Mouse (Mus musculus) thymus, postnatal 4 days (tissue): ENCODE data around the gene Lyl1.
"Not testable (repeated sequence)": the region's sequence is repeated elsewhere in the genome, so short reads cannot be mapped to it uniquely, and the experiment has no call there.

Experiments used
- DNase-seq: peaks from one replicate; pipeline ENCODE4 v3.0.0; 2021

Lyl1 gene

DNA sequence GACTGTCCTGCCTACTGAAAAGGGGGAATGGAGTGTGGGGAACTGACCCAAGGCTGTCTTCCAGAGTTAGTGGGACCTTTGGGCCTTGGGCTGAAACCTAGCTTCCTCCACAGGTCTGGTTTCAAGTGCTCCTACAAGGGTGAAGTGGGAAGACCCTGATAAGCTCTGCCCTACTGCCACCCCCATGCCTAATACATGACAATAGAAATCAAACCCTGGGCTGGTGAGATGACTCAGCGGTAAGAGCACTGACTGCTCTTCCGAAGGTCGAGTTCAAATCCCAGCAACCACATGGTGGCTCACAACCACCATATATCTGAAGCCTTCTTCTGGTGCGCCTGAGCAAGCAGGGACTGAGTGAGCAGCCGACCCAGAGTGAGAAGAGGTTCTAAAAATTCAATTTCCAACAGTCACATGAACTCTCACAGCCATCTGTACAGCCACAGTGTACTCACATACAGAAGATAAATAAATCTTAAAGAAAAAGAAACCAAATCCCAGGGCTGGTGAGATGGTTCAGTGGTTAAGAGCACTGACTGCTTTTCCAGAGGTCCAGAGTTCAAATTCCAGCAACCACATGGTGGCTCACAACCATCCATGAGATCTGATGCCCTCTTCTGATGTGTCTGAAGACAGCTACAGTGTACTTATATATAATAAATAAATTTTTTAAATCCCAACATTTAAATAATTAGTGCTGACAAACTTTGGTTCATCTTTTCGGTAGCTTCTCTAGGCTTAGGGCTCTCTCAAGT lies 32.3 kb upstream of the Lyl1 start:
- DNase-seq = no peak

DNA sequence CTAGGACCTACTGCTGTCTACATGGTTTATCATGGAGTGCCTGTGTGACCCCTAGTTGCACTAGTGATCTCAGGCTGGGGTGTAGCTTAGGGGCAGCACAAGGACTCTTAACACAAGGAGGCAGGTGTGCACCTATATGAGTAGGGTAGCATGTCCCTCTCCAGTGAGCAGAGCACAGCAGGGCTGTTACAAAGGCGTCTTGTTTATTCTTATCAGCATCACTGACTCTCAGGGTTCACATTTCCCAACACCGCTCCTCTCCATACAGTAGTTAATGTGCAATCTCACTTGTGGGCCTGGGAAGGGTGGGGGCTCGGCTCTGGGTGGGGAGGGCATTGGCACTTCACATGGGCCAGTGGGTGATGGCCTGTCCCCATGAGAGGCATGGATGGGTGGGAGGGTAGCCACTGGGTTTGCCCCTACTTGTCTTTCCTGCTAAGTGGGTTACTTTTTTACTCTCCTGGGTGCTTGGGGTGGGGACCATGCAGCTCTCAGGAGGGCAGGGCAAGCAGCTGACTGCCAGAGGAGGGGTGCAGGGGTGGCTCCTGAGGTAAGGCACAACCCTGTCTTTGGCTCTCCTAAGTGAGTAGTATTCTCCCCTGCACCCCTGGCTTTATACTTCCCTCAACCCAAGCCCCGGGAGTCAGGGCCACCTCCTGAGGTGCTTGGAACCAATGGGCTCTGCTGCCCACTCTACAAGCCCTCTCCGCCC lies 30.8 kb upstream of the Lyl1 start:
- not testable (repeated sequence) for DNase-seq

DNA sequence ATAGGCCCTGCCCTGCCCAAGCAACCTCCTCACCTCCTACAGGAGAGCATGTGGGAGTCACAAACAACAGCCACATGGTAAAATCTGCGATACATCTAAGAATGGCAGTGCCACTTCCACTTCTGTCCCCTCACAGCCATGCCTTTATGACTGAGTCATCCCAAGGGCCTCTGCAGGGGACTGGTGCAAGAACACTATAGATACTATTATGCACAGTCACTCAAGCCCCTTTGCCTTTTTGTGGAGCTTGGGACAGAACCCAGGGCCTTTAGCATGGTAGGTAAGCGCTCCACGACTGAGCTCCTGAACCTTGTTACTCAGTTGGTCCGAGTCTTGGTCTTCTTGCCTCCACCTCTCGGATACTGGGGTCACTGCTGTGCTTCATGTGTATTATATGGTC lies 24.0 kb upstream of the Lyl1 start:
- DNase-seq = no peak

DNA sequence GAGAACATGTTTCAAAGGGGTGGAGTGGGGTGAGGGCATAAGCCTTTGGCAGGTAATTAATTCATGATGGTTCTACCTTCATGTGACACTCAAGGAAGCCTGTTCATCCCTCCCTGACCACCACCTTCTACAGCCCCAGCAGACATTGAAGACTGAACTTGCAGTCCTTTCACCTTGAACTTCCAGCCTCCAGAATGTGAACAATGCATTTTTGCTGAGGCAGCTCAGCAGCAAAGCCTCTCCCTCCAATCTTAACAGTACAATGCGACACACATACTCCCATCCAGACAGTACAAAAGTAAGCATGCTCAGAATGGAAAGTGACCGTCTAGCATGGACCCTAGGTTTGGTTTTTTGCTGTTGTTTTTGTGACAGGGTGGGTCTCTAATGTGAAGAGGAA lies 19.8 kb upstream of the Lyl1 start:
- DNase-seq = no peak

DNA sequence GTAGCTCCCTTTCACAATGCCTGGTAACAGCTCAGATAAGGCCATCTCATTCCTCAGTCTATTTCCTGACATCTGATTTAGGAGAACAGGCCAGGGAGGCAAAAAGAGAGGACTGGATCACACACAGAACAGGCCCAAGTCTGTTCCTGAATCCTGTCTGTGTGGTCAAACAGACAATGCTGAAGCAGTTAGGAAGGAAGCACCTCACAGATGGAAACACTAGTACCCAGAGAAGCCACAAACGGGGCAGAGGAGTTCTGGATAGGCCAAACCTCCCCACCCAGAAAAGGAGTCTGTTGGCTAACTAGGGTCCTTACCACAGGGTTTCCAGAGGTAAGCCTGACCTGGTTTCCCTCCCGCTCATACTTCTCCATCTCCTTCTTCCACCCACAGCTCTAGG lies 19.0 kb upstream of the Lyl1 start:
- no peak for DNase-seq

DNA sequence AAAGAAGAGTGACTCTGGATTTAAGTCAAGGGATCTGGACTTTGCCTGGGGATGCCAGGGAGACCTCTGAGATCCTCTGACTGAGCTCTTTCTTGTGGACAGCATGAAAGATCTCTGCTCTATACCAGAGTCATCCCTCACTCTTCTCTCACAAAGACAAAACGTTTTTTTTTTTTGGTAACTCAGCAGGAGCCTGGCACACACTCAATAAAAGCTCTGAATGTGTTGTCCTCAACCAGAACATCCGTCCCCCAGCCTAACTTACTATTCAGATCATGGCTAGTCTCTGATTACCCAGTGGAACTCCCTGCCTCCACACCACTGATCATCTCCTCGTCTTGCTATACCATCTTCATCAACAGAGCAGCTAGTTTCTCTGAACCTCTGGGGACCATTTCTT lies 16.7 kb upstream of the Lyl1 start:
- no peak for DNase-seq

DNA sequence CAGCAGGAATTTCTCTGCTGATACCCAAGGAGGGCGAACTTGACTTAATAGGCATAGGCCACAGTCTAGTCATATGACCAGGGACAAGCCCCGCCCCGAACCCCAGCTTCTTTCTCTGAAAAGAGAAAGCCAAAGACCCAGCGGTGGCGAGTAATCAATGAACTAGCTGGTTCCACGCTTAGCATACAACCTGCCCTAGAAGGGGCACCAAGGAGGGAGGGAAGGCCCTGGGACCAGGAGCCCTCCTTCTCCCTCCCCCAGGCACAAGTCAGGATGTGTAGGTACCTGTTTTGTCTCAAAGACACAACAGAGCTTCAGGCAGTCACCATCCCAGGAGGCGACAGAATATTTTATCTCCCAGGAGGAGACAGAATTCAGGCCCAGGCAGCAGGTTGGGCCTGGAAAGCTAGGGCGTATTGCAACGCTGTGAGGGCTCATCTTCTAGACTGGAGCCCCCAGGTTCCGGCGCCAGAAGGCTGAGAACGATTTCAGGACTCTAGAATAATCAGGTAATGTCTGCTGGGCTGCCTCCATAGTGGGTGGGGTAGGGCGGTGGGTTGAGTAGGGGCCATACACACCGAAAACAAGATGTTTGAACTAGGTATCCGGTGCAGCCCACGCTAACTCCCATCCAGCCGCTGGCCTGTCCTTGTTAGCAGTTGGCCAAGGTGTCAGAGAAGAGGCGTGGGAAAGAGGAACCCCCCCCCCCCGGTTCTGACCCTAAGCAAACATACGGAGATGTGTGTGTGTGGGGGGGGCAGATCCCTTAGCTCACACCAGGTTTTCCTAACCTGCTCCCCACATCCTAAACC lies 14.9 kb upstream of the Lyl1 start, which contains the start of gene Trmt1:
Gene Trmt1 (plus strand): TSS at position 117 of the 812 bp plus-strand sequence.
- DNase-seq = peak; percentile 64

DNA sequence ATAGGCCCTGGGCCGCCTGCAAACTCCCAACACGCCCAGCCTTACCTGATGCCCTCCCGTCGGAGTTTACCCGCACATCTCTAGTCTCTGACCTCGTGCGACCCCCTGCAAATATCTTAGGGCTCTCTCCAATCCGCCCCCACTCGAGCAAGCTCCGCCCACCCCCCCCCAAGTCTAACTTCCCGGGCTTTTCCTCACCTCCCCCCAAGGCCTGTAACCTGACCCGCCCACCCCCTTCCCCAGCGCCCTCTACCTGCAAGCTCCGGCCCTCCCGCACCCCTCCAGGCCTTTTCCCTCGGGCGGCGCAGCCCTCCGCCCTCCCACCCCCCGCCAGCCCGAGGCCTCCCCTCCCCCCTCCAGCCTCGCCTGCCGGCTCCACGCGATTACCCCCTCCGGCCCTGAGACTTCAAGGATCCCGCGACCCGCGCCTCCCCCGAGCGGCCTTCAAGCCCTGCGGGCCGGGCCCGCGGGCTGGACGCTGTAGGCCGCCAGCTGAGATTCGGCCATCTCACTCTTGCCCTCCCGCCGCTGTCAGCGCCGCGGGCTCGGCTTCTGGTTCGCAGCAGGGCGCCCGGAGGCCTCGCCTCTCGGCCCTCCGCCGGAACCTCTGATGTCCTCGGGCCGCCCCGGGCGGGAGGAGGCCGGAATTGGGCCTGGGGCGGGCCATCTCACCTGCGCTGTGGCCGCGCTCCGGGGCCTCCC lies 14.1 kb upstream of the Lyl1 start:
- peak; percentile 67 for DNase-seq

DNA sequence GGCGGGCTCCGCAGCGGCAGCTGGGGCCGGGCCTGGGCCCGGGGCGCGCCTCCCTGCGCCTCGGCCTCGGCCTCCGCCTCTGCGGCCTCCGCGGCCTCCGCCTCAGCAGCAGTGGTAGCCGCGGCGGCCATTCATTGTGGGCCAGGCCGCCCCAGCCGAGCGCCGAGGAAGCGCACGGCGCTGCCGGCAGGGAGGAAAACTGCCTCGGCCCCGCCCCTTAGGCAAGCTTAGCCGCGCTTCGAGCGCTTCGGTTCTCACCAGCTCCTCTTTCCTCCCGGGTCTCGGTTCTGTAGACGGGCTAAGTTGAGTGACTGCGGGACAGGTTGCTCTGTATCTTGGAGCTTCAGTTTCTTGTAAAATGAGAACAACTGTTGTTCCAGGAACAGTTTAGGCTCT lies 13.6 kb upstream of the Lyl1 start, which contains the start of gene Nacc1:
Gene Nacc1 (minus strand): TSS at position 158 of the 396 bp plus-strand sequence.
- DNase-seq = peak; percentile 94

DNA sequence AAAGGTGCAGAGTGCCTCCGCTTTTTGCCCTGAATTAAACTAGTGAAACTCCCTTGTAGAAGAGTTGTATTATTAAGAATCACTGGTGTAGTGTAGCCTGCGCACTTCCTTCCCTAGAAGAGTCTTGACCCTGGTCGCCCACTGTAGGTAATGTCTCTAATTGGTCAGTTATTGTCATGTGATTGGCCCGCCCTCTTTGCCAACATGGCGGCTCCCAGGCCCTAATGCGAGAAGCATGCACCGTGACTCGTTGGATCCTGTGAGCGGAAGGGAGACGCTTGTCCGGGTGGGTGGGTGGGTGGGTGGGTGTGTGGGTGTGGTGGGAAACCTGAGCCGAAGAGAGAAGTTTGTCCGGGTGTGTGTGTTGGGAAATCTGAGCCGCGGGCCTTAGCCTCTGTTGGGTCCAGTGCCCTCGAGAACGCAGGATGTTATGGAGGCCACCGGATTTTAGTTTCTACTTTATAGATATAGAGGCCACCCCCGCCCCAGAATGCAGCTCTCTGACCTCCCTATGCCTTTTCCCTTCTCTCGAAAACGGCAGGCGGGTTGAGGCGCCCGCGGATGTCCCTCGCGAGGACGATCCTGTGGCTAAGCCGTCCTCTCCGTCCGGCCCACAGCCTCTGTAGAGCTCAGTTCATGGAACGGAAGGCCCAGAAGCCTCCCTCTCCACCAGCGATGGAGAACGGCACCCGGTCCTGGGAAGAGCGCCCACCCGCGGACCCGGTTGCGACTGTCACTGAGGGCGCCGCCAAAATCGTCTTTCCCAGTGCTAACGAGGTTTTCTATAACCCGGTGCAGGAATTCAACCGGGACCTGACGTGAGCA lies 12.0 kb upstream of the Lyl1 start:
- peak; percentile 85 for DNase-seq

DNA sequence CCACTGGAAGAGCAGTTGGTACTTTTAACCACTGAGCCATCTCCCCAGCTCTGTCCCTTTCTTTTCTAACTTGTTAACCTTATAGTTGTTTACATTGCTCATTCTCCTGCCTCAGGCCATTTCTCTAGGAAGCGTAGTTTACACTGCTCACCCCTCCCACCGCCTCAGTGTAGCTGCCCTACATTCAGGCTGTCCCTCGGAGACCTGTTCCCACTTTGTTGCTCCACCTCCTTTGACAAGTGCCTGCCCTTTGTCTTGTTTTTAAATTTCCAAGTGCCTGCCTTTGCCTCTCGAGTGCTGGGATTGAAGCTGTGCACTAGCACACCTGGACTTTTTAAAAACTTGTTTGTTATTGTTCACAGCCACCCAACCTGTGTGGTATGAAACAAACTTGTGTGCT lies 7.9 kb upstream of the Lyl1 start:
- no peak for DNase-seq

DNA sequence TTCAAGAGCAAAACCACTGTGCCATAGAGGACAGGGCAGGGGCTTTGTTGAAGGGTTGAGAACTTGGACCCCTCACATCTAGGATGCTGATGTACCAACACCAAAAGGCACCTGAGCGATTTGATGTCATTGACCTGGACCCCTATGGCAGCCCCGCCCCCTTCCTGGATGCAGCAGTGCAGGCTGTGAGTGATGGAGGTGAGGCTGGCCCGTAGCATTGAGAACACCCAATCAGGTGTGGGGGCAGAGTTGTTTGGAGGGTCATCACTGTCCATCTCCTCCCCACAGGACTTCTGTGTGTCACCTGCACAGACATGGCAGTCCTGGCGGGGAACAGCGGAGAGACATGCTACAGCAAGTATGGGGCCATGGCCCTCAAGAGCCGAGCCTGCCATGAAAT lies 6.1 kb upstream of the Lyl1 start:
- no peak for DNase-seq

DNA sequence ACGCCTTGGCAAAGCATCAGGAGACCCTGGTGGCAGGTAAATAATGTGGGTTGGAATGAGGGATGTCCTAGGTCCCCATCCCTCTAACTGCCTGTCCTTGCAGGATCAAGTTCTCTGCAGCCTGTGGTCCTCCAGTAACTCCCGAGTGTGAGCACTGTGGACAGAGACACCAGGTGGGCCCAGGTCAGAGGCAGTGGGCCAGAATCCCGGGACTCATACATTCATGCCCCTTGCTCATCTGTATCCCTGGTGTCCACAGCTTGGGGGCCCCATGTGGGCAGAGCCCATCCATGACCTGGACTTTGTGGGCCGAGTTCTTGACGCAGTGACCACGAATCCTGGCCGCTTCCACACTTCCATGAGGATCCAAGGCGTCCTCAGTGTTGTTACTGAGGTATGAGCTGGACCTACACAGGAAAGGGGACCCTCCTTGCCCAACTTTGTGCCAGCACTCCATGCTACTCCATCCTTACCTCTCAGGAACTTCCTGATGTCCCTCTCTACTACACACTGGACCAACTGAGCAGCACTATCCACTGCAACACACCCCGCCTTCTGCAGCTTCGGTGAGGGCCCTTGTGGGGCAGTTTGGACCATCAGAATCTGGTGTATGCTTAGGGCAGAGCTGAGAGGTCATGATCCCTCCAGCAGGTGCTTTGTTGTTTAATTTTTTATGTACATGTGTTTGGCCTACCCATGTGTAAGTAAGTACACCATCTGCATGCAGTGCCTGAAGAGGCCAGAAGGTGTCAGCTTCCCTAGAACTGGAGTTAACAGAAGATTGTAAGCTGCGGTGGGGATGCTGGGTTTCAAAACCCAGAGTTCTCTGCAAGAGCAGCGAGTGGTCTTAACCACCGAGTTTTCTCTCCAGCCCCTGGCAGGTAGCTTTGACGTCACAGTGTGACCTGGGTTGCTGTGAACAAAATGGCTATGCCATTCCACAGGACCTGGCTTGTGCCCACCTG lies 3.8 kb upstream of the Lyl1 start:
- DNase-seq = peak; percentile 86

DNA sequence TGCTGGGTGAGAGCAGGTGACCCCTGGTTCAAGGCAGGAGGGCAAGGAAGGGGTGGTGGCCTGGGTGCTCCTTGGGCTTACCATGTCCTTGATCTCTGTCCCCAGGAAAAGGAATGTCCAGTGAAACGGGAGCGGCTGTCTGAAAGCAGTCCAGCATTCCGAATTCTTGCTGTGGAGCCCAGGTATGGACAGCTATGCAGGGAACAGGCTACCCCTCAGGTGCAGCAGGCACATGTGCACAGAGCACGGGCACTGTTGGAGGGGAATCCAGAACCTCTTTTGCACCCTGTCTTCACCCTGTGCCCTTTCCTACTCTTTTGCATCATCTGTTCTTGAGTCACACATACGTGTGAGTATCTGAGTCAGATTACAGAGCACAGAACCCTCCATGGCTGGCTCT lies 3.0 kb upstream of the Lyl1 start:
- DNase-seq = no peak

DNA sequence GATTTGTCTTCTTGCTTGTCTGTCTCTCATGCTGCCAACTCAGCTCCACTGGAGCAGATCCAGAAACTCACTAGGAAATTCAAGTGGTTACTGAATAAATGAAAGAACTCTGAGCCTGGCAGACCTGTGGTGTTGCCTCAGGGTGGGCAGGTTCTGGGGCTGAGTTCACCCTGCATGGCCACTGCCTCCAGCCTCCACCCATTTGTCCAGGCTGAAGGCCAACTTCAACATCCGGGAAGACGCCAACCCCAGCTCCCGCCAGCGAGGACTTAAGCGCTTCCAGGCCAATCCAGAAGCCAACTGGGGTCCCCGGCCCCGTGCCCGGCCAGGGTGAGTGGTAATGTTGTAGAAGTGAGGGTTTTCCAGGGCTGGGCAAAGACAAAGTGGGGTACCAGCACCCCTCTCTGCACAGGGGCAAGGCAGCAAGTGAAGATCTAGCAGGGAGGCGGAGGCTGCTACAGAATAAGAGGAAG lies 2.3 kb upstream of the Lyl1 start:
- no peak for DNase-seq

DNA sequence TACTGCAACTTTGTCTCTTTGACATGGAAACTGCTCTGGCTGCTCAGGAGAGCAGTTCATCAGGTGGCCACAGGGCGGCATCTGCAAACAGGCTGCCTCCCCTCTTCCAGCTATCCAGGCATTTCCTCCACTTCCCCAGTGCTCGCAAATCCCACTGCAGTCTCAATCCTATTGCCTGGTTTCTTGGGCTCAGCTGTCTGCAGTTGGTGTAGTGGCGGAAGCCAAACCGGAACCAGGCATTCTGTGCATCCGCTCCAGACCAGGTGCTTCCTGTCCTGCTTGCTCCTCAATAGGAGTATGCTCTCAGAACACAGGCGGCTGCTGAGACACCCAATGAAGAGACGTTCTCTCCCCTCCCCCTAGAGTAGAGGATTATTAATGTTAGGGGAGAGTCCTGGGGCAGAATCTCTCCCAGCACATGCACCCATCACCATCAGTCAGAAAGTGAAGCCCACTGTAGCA lies 1.4 kb upstream of the Lyl1 start:
- DNase-seq = peak; percentile 76

DNA sequence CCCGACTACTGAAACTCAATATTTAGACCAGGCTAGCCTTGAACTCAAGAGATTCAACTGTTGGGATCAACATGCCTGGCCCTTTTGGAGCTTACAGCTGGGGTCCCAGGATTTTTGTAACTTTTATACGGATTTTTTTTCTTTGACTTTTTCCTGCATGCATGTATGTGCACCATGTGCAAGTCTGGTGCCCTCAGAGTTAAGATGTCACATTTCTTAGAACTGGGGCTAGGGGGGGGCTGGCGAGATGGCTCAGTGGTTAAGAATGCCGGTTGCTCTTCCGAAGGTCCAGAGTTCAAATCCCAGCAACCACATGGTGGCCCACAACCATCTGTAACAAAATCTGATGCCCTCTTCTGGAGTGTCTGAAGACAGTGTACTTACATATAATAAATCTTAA lies 731 bp upstream of the Lyl1 start:
- peak; percentile 48 for DNase-seq

DNA sequence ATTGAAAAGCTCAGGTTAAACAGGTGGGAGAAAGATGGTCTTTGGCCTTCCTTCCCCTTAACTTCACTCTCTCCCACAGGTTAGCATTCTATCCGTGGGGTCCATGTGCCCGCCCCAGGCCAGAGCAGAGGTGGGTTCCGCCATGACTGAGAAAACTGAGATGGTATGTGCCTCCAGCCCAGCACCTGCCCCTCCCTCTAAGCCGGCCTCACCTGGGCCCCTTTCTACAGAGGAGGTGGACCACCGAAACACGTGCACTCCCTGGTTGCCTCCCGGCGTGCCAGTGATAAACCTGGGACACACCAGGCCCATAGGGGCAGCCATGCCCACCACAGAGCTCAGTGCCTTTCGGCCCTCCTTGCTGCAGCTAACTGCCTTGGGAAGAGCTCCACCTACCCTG lies 1.3 kb downstream of the Lyl1 start:
- no peak for DNase-seq

DNA sequence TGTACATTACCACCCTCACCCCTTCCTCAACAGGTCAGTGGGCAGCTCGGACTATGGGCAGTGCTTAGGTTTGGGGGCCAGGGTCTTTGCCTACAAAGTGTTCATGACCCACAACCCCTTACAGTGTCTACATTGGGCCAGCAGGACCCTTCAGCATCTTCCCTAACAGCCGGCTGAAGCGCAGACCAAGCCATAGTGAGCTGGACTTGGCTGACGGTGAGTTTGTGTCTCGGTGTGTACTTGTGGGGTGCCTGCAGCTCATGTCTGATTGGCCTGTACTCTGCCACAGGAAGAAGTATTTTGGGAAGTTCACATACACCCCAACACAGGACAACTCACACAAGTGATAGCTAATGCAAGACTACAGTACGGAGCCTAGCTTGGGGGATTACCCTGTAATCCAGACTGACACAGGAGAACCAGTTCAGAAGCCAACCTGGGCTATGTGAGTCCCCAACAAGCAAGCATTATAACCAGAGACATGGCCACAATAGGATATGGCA lies 1.8 kb downstream of the Lyl1 start:
- DNase-seq = no peak
